In the genomic region with DNA sequence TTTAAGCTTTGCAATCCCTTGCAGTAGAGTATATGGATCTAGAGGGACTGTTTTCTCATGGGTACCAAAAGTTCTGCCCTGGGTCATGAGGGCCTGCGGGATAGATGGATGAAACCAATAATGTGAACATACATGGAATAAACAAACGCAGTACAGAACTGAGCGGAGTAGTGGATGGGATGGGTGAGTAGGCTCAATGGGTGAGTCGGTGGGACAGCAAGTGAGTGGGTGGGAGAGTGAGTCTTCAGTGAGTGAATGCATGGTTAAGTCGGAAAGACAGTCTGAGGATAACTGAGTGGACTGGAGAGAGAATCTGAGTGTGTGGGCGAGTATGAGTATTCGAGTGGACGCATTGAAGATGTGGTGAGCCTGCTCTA, we compare ENCODE assay signal across 8 mouse cellular contexts. TPM values are rescaled to one million over a fixed set of nuclear protein-coding genes. Genes with fewer than 3 reads are reported as not detected.
A peak's percentile ranks its signal among the peaks of the same experiment; 100 is the strongest.
DNase-seq lines count a peak whose midpoint lies in the region; ATAC-seq and TF ChIP-seq lines count a peak whose summit lies in the region.

No protein-coding gene starts in this region.

- peaks cover 35% of the 10 kb centered on the region for H3K27me3 ChIP-seq in heart, embryonic 10.5 days (ENCODE audit: insufficient read depth, poor library complexity, severe bottlenecking)
- no peaks in the 10 kb centered on the region for H3K27me3 ChIP-seq in C2C12 (ENCODE audit: control insufficient read depth, insufficient read depth, insufficient read length)
- peaks cover 9% of the 10 kb centered on the region; the same call in 1 of the 2 replicates for H3K27me3 ChIP-seq in forebrain, postnatal 0 days (ENCODE audit: insufficient read depth, low read length)
- peaks cover 42% of the 10 kb centered on the region for H3K27me3 ChIP-seq in liver, postnatal 0 days (ENCODE audit: insufficient read depth, low read length)

- intact Hi-C loops in gastrocnemius, postnatal 36 days (cut with DNase I): no loop called here

- no peak for TF ChIP-seq EP300 in liver, postnatal 0 days (IDR thresholded peaks at IDR 0.05; ENCODE audit: low read depth)

- peak overlapping the region; percentile 80 for H3K4me3 ChIP-seq in heart, embryonic 10.5 days
- peak overlapping the region; percentile 59 for H3K4me3 ChIP-seq in C2C12 (ENCODE audit: insufficient read depth, poor library complexity, severe bottlenecking)
- peak overlapping the region; percentile 63 for H3K4me3 ChIP-seq in forebrain, postnatal 0 days (ENCODE audit: low read depth, low read length)
- 0 out of 2 replicates have a peak overlapping the region, but pooled peaks have one; percentile 30 for H3K4me3 ChIP-seq in liver, postnatal 0 days (ENCODE audit: low read depth, low read length)

- peak overlapping the region; percentile 68 for H3K9ac ChIP-seq in forebrain, postnatal 0 days
- no peak overlapping the region for H3K9ac ChIP-seq in liver, postnatal 0 days (replicated peaks)

- no peak for TF ChIP-seq CTCF in C2C12 (IDR thresholded peaks at IDR 0.05; ENCODE audit: control insufficient read depth, insufficient read depth, insufficient read length)
- no peak for TF ChIP-seq CTCF in forebrain, postnatal 0 days (IDR thresholded peaks at IDR 0.05; ENCODE audit: low read depth)
- no peak for TF ChIP-seq CTCF in liver, postnatal 0 days (IDR thresholded peaks at IDR 0.05; ENCODE audit: low read depth)

- H3K27ac ChIP-seq in heart, embryonic 10.5 days: peak overlapping the region; percentile 84; the same call in 1 of the 2 replicates
- H3K27ac ChIP-seq in forebrain, postnatal 0 days (ENCODE audit: low read depth, low read length): no peak overlapping the region
- H3K27ac ChIP-seq in liver, postnatal 0 days (ENCODE audit: low read depth): no peak overlapping the region

- peaks cover 49% of the 10 kb centered on the region for H3K79me2 ChIP-seq in C2C12 (ENCODE audit: control insufficient read depth, insufficient read depth)

- H3K9me3 ChIP-seq in heart, embryonic 10.5 days: no peaks in the 10 kb centered on the region
- no peaks in the 10 kb centered on the region for H3K9me3 ChIP-seq in forebrain, postnatal 0 days (ENCODE audit: low read length)
- no peaks in the 10 kb centered on the region for H3K9me3 ChIP-seq in liver, postnatal 0 days (ENCODE audit: low read length)

- H3ac ChIP-seq in C2C12 (ENCODE audit: control insufficient read depth, insufficient read length, low read depth): peak overlapping the region; percentile 61

- no peaks in the 10 kb centered on the region for H3K36me3 ChIP-seq in heart, embryonic 10.5 days
- H3K36me3 ChIP-seq in C2C12 (ENCODE audit: control insufficient read depth, insufficient read depth): no peaks in the 10 kb centered on the region
- no peaks in the 10 kb centered on the region for H3K36me3 ChIP-seq in forebrain, postnatal 0 days (ENCODE audit: insufficient read depth)
- H3K36me3 ChIP-seq in liver, postnatal 0 days (replicated peaks; ENCODE audit: insufficient read depth, low read length): no peaks in the 10 kb centered on the region

- H3K4me1 ChIP-seq in heart, embryonic 10.5 days: peaks cover 14% of the 10 kb centered on the region
- no peaks in the 10 kb centered on the region for H3K4me1 ChIP-seq in forebrain, postnatal 0 days (ENCODE audit: insufficient read depth)
- H3K4me1 ChIP-seq in liver, postnatal 0 days (ENCODE audit: insufficient read depth): no peaks in the 10 kb centered on the region

- H3K4me2 ChIP-seq in forebrain, postnatal 0 days (ENCODE audit: low read depth): peak overlapping the region; percentile 98
- H3K4me2 ChIP-seq in liver, postnatal 0 days (ENCODE audit: low read depth, low read length): peak overlapping the region; percentile 62

- DNase-seq in heart, embryonic 10.5 days (ENCODE audit: low spot score): no peak
- DNase-seq in heart, adult 8-10 months (ENCODE audit: low spot score): no peak
- no peak for DNase-seq in forebrain, postnatal 0 days
- DNase-seq in liver, postnatal 0 days: no peak
- no peak for DNase-seq in layer of hippocampus, postnatal 25 days (ENCODE audit: extremely low spot score in 1 of 2, low spot score in 1 of 2)
- no peak for DNase-seq in gastrocnemius, postnatal 36 days
- DNase-seq in thymus, adult 18-20 months: no peak

- WGBS in heart, embryonic 10.5 days: 24% methylated on average over 8 of the region's 8 CpGs
- 35% methylated on average over 8 of the region's 8 CpGs for WGBS in forebrain, postnatal 0 days
- WGBS in liver, postnatal 0 days (ENCODE audit: insufficient replicate concordance): 37% methylated on average over 8 of the region's 8 CpGs

- H3K79me3 ChIP-seq in C2C12 (ENCODE audit: low read depth): peaks cover 24% of the 10 kb centered on the region

- no peak for ATAC-seq in forebrain, postnatal 0 days
- ATAC-seq in liver, postnatal 0 days: no peak

TF ChIP-seq in C2C12, 6 proteins besides CTCF, POLR2A, EP300 and RAD21:
- TF ChIP-seq USF1 (IDR thresholded peaks at IDR 0.05; ENCODE audit: low read depth): no peak
- TF ChIP-seq CEBPB (IDR thresholded peaks at IDR 0.05; ENCODE audit: low read depth): no peak
- TF ChIP-seq MYOD1 (IDR thresholded peaks at IDR 0.05; ENCODE audit: control insufficient read depth, insufficient read length, low read depth): no peak
- no peak for TF ChIP-seq FOSL1 (IDR thresholded peaks at IDR 0.05; ENCODE audit: insufficient read depth, low read length, poor library complexity, severe bottlenecking)
- no peak for TF ChIP-seq MYOG (IDR thresholded peaks at IDR 0.05; ENCODE audit: control insufficient read depth, extremely low read depth, insufficient read length)
- no peak for TF ChIP-seq MAX (IDR thresholded peaks at IDR 0.05)

RNA-seq across cellular contexts. Expression of a gene that starts 0.3 kb away (rescaled TPM):
- polyA plus RNA-seq in heart, embryonic 10.5 days (2016; fragmentation: Nextera tagmentation; extraction: Ambion mirVana): 0.74 and 1.3 TPM in 2 replicates
- 1 to 10 TPM; 1.6 to 2.4 (median 2.3) TPM for total RNA-seq in heart, adult 8-10 months (2022)
- 3.5 TPM for polyA plus RNA-seq in C2C12 (2012; fragmentation: generic; extraction: Trizol)
- total RNA-seq in forebrain, postnatal 0 days (2014; rRNA removed): 1.3 and 2.9 TPM in 2 replicates
- 1.1 and 1.8 TPM in 2 replicates for polyA plus RNA-seq in forebrain, postnatal 0 days (2015; fragmentation: Nextera tagmentation; extraction: Ambion mirVana)
- 0.01 and 0.06 TPM in 2 replicates for polyA plus RNA-seq in liver, postnatal 0 days (2015; fragmentation: Nextera tagmentation; extraction: Ambion mirVana)
- total RNA-seq in layer of hippocampus, postnatal 25 days (2021): 1 to 10 TPM; 1.6 to 2.0 TPM
- total RNA-seq in gastrocnemius, postnatal 36 days (2021): 1 to 10 TPM in 1 of 2 experiments, under 1 TPM in 1; 0.89 to 1.1 TPM

RNA-seq across cellular contexts. Expression of a gene that starts 33.2 kb away (rescaled TPM):
- polyA plus RNA-seq in heart, embryonic 10.5 days (2016; fragmentation: Nextera tagmentation; extraction: Ambion mirVana): 15.4 and 17.8 TPM in 2 replicates
- total RNA-seq in heart, adult 8-10 months (2022): 1 to 10 TPM; 2.6 to 5.2 (median 3.6) TPM
- polyA plus RNA-seq in C2C12 (2012; fragmentation: generic; extraction: Trizol): 12.6 TPM
- total RNA-seq in forebrain, postnatal 0 days (2014; rRNA removed): 4.6 and 6.2 TPM in 2 replicates
- 5.2 and 5.9 TPM in 2 replicates for polyA plus RNA-seq in forebrain, postnatal 0 days (2015; fragmentation: Nextera tagmentation; extraction: Ambion mirVana)
- 6.4 TPM in 2 replicates for polyA plus RNA-seq in liver, postnatal 0 days (2015; fragmentation: Nextera tagmentation; extraction: Ambion mirVana)
- 1 to 10 TPM; 4.9 to 5.9 TPM for total RNA-seq in layer of hippocampus, postnatal 25 days (2021)
- 1 to 10 TPM; 1.5 to 1.8 TPM for total RNA-seq in gastrocnemius, postnatal 36 days (2021)

Comparison
In these comparisons a context has a peak if more than half of its experiments do, and no peak if none do; other contexts are left out.
1. H3K4me3 ChIP-seq: peak in every context shown above with its lines; median percentile 80 in heart, embryonic 10.5 days; 63 in forebrain, postnatal 0 days; 59 in C2C12; 30 in liver, postnatal 0 days.